Mouse (Mus musculus): Measurements from ENCODE around the gene Hspd1.

Gene Hspd1

DNA sequence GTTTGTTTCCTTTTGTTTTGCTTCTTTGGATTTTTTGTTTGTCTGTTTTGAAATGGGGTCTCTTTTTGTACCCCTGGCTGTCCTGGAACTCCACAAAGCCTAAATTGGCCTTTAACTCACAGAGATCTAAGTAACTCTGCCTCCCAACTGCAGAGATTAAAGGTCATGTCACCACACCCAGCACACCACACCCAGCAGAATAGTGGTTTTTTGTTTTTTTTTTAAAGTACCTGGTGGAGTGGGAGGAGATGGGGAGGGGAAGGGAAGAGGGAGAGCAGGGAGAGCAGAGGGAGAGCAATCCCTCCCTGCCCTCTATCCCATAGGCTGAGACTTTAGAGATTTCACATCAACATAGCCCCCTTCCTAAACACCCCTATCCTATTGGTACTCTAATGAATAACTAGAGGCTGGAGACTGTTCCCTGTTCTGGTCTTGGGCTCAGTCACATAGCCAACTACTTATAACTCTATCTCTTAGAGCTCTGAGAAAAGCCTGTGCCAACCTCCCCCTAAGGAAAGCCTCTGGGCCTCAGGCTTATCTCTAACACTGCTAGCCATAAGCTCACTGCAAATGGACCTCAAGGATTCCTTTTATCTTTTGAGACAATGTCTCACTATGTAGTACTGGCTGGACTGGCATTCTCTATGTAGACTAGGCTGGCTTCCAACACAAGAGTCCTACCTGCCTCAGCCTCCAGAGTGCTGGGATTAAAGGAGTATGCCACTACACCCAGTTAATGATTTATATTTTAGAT lies 56.8 kb downstream of the Hspd1 start:
- DNase-seq = no peak

DNA sequence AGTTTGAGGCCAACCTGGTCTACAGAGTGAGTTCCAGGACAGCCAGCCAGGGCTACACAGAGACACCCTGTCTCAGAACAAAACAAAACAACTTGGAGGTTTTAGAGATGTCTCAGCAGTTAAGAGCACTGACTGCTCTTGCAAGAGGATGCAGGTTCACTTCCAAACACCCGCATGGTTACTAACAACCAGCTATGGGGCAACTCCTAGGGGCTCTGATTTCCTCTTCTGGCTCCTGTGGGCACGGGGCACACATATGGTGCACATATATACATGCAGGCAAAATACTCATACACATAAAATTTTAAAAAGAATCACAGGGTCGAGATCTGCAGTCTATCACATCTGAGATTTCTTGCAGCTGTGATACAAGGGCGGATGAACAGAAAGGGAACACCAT lies 58.6 kb downstream of the Hspd1 start:
- no peak for DNase-seq

DNA sequence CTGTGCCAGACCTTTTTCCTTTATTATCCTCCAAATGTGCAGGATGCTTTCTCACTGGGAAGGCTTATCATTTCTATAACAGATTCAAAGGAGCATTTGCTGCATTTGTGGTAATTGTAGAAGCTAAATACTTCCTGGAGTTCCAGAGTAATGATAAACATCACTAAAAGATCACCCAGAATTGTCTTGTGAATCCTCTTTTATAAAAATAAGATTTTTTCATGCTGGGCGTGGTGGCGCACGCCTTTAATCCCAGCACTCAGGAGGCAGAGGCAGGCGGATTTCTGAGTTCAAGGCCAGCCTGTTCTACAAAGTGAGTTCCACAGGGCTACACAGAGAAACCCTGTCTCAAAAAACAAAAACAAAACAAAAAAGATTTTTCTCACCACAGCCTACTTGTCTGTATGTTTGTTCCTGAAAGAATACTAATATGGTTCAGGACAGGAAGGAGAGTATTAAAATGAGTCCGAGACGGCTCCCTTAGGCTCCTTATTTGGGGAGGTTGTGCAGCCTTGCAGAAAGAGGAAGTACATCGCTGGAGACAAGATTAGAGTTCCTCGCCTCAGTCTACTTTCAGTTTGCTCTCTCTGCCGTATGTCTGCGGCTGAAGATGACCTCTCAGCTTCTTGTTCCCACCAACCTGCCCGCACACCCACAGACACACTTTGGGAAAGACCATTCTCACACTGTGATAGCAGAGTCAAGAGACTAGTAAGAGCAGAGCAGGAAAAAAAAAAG lies 59.4 kb downstream of the Hspd1 start:
- no peak for DNase-seq

DNA sequence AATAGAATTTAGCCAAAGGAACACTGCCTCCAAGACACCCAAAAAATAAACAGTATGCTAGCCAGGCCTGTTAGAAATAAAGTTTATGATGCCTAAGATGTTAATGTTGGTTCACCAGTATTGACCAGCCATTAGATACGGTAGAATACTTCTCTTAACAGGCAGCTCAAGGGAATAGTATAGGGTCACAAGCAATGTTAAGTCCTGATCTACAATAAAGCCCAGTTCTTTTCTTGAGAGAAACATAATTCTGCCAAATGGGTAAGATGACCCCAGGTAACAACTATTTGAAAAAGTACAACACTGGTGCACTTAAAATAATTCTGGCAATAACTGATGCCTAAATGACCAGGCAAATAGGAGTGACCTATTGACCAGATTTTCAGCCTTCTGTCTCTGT lies 60.1 kb downstream of the Hspd1 start:
- no peak for DNase-seq
